Mouse (Mus musculus): ENCODE measurements around the gene Asb5. TPM values are rescaled to one million over a fixed set of nuclear protein-coding genes. Genes with fewer than 3 reads are reported as not detected.
"Not testable (repeated sequence)": the region's sequence is repeated elsewhere in the genome, so short reads cannot be mapped to it uniquely, and the experiment has no call there.

The Asb5 gene
- total and polyA plus RNA-seq, 3 experiments = not detected

GRCm38 (mm10) chr8:54509221-54509721 lies 20.1 kb upstream of the Asb5 start:
- no peaks in the 10 kb centered on the region for H3K27me3 ChIP-seq (replicated peaks)
- H3K4me3 ChIP-seq (replicated peaks in 1 of 3; ENCODE audit: low read depth in 2 of 3, low read length in 2 of 3, poor library complexity in 1 of 3) = no peak overlapping the region
- H3K9me3 ChIP-seq (replicated peaks; ENCODE audit: low read length) = no peaks in the 10 kb centered on the region
- no peak for DNase-seq (ENCODE audit: extremely low read depth)
- H3K79me2 ChIP-seq (replicated peaks; ENCODE audit: control insufficient read depth, extremely low read depth, insufficient read depth, poor library complexity, severe bottlenecking) = no peaks in the 10 kb centered on the region
- in situ Hi-C loops (cut with MboI; ENCODE audit: low pct_ligation_motif_present, low pct_unique_long_range_greater_than_20kb, low sequenced_read_pairs) (loop anchor here (10.0 kb wide), 1 partner anchor 156 kb away; no protein-coding TSS in a partner anchor), dilution Hi-C loops (cut with MboI; ENCODE audit: extremely low pct_ligation_motif_present, extremely low pct_unique_long_range_greater_than_20kb, low sequenced_read_pairs) (no loop called here)
- TF ChIP-seq ELF1 (IDR thresholded peaks at IDR 0.05; ENCODE audit: low read depth, low read length) = no peak
- no peak for TF ChIP-seq TBP (conservative IDR thresholded peaks at IDR 0.05; ENCODE audit: low read depth, low read length)
- TF ChIP-seq CTCF (conservative IDR thresholded peaks at IDR 0.05 in 1 of 2, IDR thresholded peaks at IDR 0.05 in 1 of 2; ENCODE audit: low read depth in 2 of 2, low read length in 2 of 2) = peak in 1 of 2 experiments; percentile 17; a peak in 1 of 4 replicates
- no peak for TF ChIP-seq GABPA (IDR thresholded peaks at IDR 0.05; ENCODE audit: insufficient replicate concordance, low read depth, low read length)
- TF ChIP-seq RAD21 (IDR thresholded peaks at IDR 0.05; ENCODE audit: low read depth, low read length) = peak; percentile 13
- no peaks in the 10 kb centered on the region for H3K4me1 ChIP-seq (ENCODE audit: control insufficient read depth in 1 of 2, insufficient read depth in 2 of 2)
- H3K4me2 ChIP-seq (ENCODE audit: insufficient read depth, low read depth, poor library complexity, severe bottlenecking) = peak overlapping the region; percentile 96
- H3K36me3 ChIP-seq (replicated peaks in 1 of 2; ENCODE audit: control insufficient read depth in 1 of 2, insufficient read depth in 1 of 2, low read length in 1 of 2) = no peaks in the 10 kb centered on the region
- no peak overlapping the region for H3K27ac ChIP-seq (ENCODE audit: insufficient read depth, low read depth)
- no peak overlapping the region for H3K9ac ChIP-seq (ENCODE audit: insufficient read depth, low read depth)

- H3K4me1 ChIP-seq (ENCODE audit: control insufficient read depth in 1 of 2, insufficient read depth in 2 of 2) = no peaks in the 10 kb centered on the region
- no peaks in the 10 kb centered on the region for H3K79me2 ChIP-seq (replicated peaks; ENCODE audit: control insufficient read depth, extremely low read depth, insufficient read depth, poor library complexity, severe bottlenecking)
- no peak overlapping the region for H3K9ac ChIP-seq (ENCODE audit: insufficient read depth, low read depth)
- H3K4me2 ChIP-seq (ENCODE audit: insufficient read depth, low read depth, poor library complexity, severe bottlenecking) = no peak overlapping the region
- H3K36me3 ChIP-seq (replicated peaks in 1 of 2; ENCODE audit: control insufficient read depth in 1 of 2, insufficient read depth in 1 of 2, low read length in 1 of 2) = no peaks in the 10 kb centered on the region
- TF ChIP-seq USF2 (conservative IDR thresholded peaks at IDR 0.05; ENCODE audit: low read depth, low read length) = no peak
- TF ChIP-seq JUN (IDR thresholded peaks at IDR 0.05; ENCODE audit: insufficient read depth, low read depth, low read length) = no peak
- no peak for TF ChIP-seq RAD21 (IDR thresholded peaks at IDR 0.05; ENCODE audit: low read depth, low read length)
- TF ChIP-seq USF1 (IDR thresholded peaks at IDR 0.05; ENCODE audit: low read depth, low read length) = no peak
- TF ChIP-seq POLR2AphosphoS2 (IDR thresholded peaks at IDR 0.05; ENCODE audit: low read depth, low read length) = no peak
- no peak for TF ChIP-seq ZNF384 (IDR thresholded peaks at IDR 0.05; ENCODE audit: low read depth, low read length)
- TF ChIP-seq HCFC1 (IDR thresholded peaks at IDR 0.05; ENCODE audit: low read depth, low read length) = no peak
- no peak for TF ChIP-seq SIN3A (IDR thresholded peaks at IDR 0.05; ENCODE audit: low read length)
- no peak for TF ChIP-seq GABPA (IDR thresholded peaks at IDR 0.05; ENCODE audit: insufficient replicate concordance, low read depth, low read length)
- no peak for TF ChIP-seq IRF4 (IDR thresholded peaks at IDR 0.05; ENCODE audit: low read depth, low read length)
- no peak for TF ChIP-seq MAX (IDR thresholded peaks at IDR 0.05; ENCODE audit: low read length)
- TF ChIP-seq ZC3H11A (IDR thresholded peaks at IDR 0.05; ENCODE audit: low read depth, low read length) = no peak
- no peaks in the 10 kb centered on the region for H3K9me3 ChIP-seq (replicated peaks; ENCODE audit: low read length)
- no peak overlapping the region for H3K4me3 ChIP-seq (replicated peaks in 1 of 3; ENCODE audit: low read depth in 2 of 3, low read length in 2 of 3, poor library complexity in 1 of 3)
- DNase-seq (ENCODE audit: extremely low read depth) = no peak
- no peak overlapping the region for H3K27ac ChIP-seq (ENCODE audit: insufficient read depth, low read depth)
- no peaks in the 10 kb centered on the region for H3K27me3 ChIP-seq (replicated peaks)
- dilution Hi-C loops (cut with MboI; ENCODE audit: extremely low pct_ligation_motif_present, extremely low pct_unique_long_range_greater_than_20kb, low sequenced_read_pairs) (no loop called here), in situ Hi-C loops (cut with MboI; ENCODE audit: low pct_ligation_motif_present, low pct_unique_long_range_greater_than_20kb, low sequenced_read_pairs) (no loop called here)
Observed at GRCm38 (mm10) chr8:54511791-54512190, 17.6 kb upstream of the Asb5 start.

GRCm38 (mm10) chr8:54512200-54512599 lies 17.2 kb upstream of the Asb5 start:
- H3K4me2 ChIP-seq (ENCODE audit: insufficient read depth, low read depth, poor library complexity, severe bottlenecking); H3K36me3 ChIP-seq (replicated peaks in 1 of 2; ENCODE audit: control insufficient read depth in 1 of 2, insufficient read depth in 1 of 2, low read length in 1 of 2); H3K4me3 ChIP-seq (replicated peaks in 1 of 3; ENCODE audit: low read depth in 2 of 3, low read length in 2 of 3, poor library complexity in 1 of 3); in situ Hi-C loops (cut with MboI; ENCODE audit: low pct_ligation_motif_present, low pct_unique_long_range_greater_than_20kb, low sequenced_read_pairs); H3K27me3 ChIP-seq (replicated peaks); DNase-seq (ENCODE audit: extremely low read depth); H3K4me1 ChIP-seq (ENCODE audit: control insufficient read depth in 1 of 2, insufficient read depth in 2 of 2); dilution Hi-C loops (cut with MboI; ENCODE audit: extremely low pct_ligation_motif_present, extremely low pct_unique_long_range_greater_than_20kb, low sequenced_read_pairs); H3K9ac ChIP-seq (ENCODE audit: insufficient read depth, low read depth); H3K79me2 ChIP-seq (replicated peaks; ENCODE audit: control insufficient read depth, extremely low read depth, insufficient read depth, poor library complexity, severe bottlenecking); H3K9me3 ChIP-seq (replicated peaks; ENCODE audit: low read length); H3K27ac ChIP-seq (ENCODE audit: insufficient read depth, low read depth): not testable (repeated sequence)

All from CH12.LX (cell line).